In the genomic region with DNA sequence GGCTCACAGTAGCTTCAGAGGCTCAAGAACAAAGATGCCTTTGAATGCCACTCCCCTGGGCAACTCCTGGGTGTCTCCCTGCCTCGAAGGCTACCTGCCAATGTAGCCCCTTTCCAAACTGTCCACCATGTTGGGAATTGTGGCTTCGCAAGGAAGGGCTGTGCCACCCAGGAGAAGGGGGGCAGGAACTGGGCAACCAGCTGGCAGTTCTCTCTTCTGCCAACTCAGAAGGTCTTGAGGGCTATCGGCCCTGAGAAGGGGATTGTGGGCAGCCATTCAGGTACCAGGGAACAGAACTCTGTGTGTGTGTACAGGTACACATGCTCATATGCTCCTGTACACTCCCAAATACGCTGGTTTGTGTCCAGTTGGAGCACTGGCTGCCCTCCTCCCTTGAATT, we compare ENCODE assay signal across 16 mouse cellular contexts.
"Had no signal": no experiment of that assay in that cellular context is flagged by ENCODE, and none has a peak within 500 bp of the region (broad histone marks: within the 10 kb centered on the region; RNA-seq: fewer than 3 reads in every experiment).

No protein-coding gene starts in this region.

- H3K9ac ChIP-seq: limb, embryonic 13.5 days; liver, embryonic 12.5 days; liver, embryonic 15.5 days; lung, embryonic 15.5 days; midbrain, embryonic 12.5 days had no signal

- ATAC-seq: liver, embryonic 12.5 days had no signal

- H3K4me3 ChIP-seq: layer of hippocampus, adult 2 months; limb, embryonic 10.5 days; limb, embryonic 13.5 days; liver, embryonic 12.5 days; liver, embryonic 15.5 days; lung, embryonic 15.5 days; midbrain, embryonic 12.5 days had no signal

- H3K9me3 ChIP-seq: limb, embryonic 10.5 days; limb, embryonic 13.5 days; liver, embryonic 12.5 days; liver, embryonic 15.5 days; lung, embryonic 15.5 days; midbrain, embryonic 12.5 days had no signal

- H3K27ac ChIP-seq: kidney, postnatal 0 days; layer of hippocampus, adult 2 months; limb, embryonic 10.5 days; limb, embryonic 13.5 days; liver, embryonic 12.5 days; liver, embryonic 15.5 days; lung, embryonic 15.5 days; midbrain, embryonic 12.5 days had no signal

- H3K4me2 ChIP-seq: limb, embryonic 13.5 days; liver, embryonic 12.5 days; liver, embryonic 15.5 days; lung, embryonic 15.5 days; midbrain, embryonic 12.5 days had no signal

- H3K36me3 ChIP-seq: limb, embryonic 10.5 days; limb, embryonic 13.5 days; liver, embryonic 12.5 days; liver, embryonic 15.5 days; lung, embryonic 15.5 days had no signal

- DNase-seq: kidney, postnatal 25 days; layer of hippocampus, adult 9-11 months; liver; lung, adult 18-20 months; lung, postnatal 10 days; lung, postnatal 36 days; thymus, adult 18-20 months; thymus, postnatal 36 days had no signal
